Mouse (Mus musculus) embryonic fibroblast, embryonic 13.5 days (primary cell): ENCODE measurements at regions not wholly inside any gene's neighbourhood (a gene's known extent, or its start where the extent isn't known, plus 50 kb on each side); places are given as distances from the start of the nearest gene placed in this dataset.

Source experiments
- CTCF ChIP-seq: IDR thresholded peaks from 2 replicates; pipeline ENCODE4 v1.5.1; 2011; ENCODE audit warnings: mild to moderate bottlenecking, control low read depth, low read length, moderate library complexity, borderline replicate concordance; ENCODE audit not compliant: insufficient read depth
- POLR2A ChIP-seq: IDR thresholded peaks from 2 replicates; pipeline ENCODE4 v1.6.1; 2011; ENCODE audit warnings: low read depth, mild to moderate bottlenecking, control low read depth, low read length, moderate library complexity

DNA sequence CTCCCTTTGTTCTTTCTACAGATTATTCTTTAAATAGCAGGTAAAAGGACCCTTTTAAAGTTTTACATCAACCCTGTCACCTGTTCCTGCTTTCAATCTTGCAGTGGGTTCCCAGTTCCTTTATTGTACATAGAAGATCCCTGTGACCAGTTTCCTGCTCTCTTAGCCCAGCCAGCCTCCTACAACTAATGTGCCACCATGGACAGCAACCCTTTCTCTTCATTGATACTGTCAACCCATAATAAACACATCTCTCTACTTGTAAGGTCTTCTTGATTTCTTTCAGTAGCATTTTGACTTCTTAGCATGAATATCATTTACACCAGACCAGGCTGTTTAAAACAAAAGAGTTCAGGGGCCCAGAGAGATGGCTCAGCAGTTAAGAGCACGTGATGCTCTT is 124.2 kb upstream of the Xpo1 start:
- TF ChIP-seq POLR2A (no peak), CTCF (no peak)
